Mouse (Mus musculus) gastrocnemius, postnatal 36 days (tissue): Measurements from ENCODE around the gene H2al2a. TPM values are rescaled to one million over a fixed set of nuclear protein-coding genes. Genes with fewer than 3 reads are reported as not detected.

Experiments
- DNase-seq, 2 experiments: peaks; one replicate each; pipeline ENCODE4 v3.0.0; 2022
- intact Hi-C: fragments of 180-260 bp; cut with DNase I; formaldehyde crosslinking; loops from one replicate; pipeline ENCODE4 v1.15.1; 2025
- total RNA-seq, 2 experiments: library from RNA; stranded (reverse); gene quantifications; 2 replicates each; pipeline ENCODE4 v1.2.3; 2021

Gene H2al2a
- total RNA-seq, 2 experiments from 2014 or later: not detected

GRCm38 (mm10) chr2:18029656-18030055 is 32.9 kb upstream of the H2al2a start:
- DNase-seq: no peak
- intact Hi-C loops: loop anchor here (5.0 to 10.0 kb wide), 4 partner anchors 178 to 1315 kb away; partner anchors contain the start of genes Bmi1 and Commd3

- DNase-seq: peak; percentile 81 to 86
- intact Hi-C loops: loop anchor here (5.0 to 10.0 kb wide), 4 partner anchors 179 to 1316 kb away; partner anchors contain the start of genes Bmi1 and Commd3
These were observed 31.6 kb upstream of the H2al2a start for GRCm38 (mm10) chr2:18028140-18029021.

- DNase-seq: peak; percentile 88 to 94
- intact Hi-C loops: loop anchor here (5.0 to 10.0 kb wide), 4 partner anchors 180 to 1317 kb away; partner anchors contain the start of genes Bmi1 and Commd3
These were observed 30.8 kb upstream of the H2al2a start for GRCm38 (mm10) chr2:18027448-18028139.

GRCm38 (mm10) chr2:18026116-18026947 is 29.6 kb upstream of the H2al2a start:
- DNase-seq: peak; percentile 50 to 53
- intact Hi-C loops: loop anchor here (5.0 to 10.0 kb wide), 4 partner anchors 181 to 1318 kb away; partner anchors contain the start of genes Bmi1 and Commd3

GRCm38 (mm10) chr2:18025781-18026115 is 29.0 kb upstream of the H2al2a start:
- intact Hi-C loops: loop anchor here (5.0 to 10.0 kb wide), 4 partner anchors 182 to 1319 kb away; partner anchors contain the start of genes Bmi1 and Commd3
- no peak for DNase-seq

- intact Hi-C loops: loop anchor here (5.0 to 10.0 kb wide), 4 partner anchors 182 to 1320 kb away; partner anchors contain the start of genes Bmi1 and Commd3
- no peak for DNase-seq
These were observed 28.4 kb upstream of the H2al2a start for GRCm38 (mm10) chr2:18025116-18025515.

- DNase-seq: no peak
- intact Hi-C loops: loop anchor here (10.0 kb wide), 2 partner anchors 652 to 1322 kb away; partner anchors contain the start of genes Bmi1 and Commd3
These were observed 26.1 kb upstream of the H2al2a start for GRCm38 (mm10) chr2:18022886-18023285.

GRCm38 (mm10) chr2:18019122-18019521 is 22.4 kb upstream of the H2al2a start:
- intact Hi-C loops: no loop called here
- DNase-seq: no peak

GRCm38 (mm10) chr2:18017321-18017720 is 20.6 kb upstream of the H2al2a start:
- DNase-seq: no peak
- intact Hi-C loops: no loop called here

GRCm38 (mm10) chr2:18016639-18017038 is 19.9 kb upstream of the H2al2a start:
- intact Hi-C loops: no loop called here

GRCm38 (mm10) chr2:18015581-18015980 is 18.8 kb upstream of the H2al2a start:
- intact Hi-C loops: no loop called here
- no peak for DNase-seq

More at GRCm38 (mm10) chr2:18016639-18017038, 19.9 kb upstream of the H2al2a start:
- DNase-seq: no peak

- intact Hi-C loops: no loop called here
- no peak for DNase-seq
These were observed 16.1 kb upstream of the H2al2a start for GRCm38 (mm10) chr2:18012866-18013265.

GRCm38 (mm10) chr2:18011226-18011625 is 14.5 kb upstream of the H2al2a start:
- intact Hi-C loops: no loop called here

GRCm38 (mm10) chr2:18005137-18005536 is 8.4 kb upstream of the H2al2a start:
- no peak for DNase-seq
- intact Hi-C loops: no loop called here

More at GRCm38 (mm10) chr2:18011226-18011625, 14.5 kb upstream of the H2al2a start:
- DNase-seq: no peak

- intact Hi-C loops: no loop called here
- no peak for DNase-seq
These were observed 7.5 kb upstream of the H2al2a start for GRCm38 (mm10) chr2:18004286-18004685.

- intact Hi-C loops: no loop called here
- DNase-seq: no peak
These were observed 5.5 kb upstream of the H2al2a start for GRCm38 (mm10) chr2:18002306-18002705.

GRCm38 (mm10) chr2:17989562-17989961 is 7.2 kb downstream of the H2al2a start:
- no peak for DNase-seq
- intact Hi-C loops: no loop called here

- intact Hi-C loops: no loop called here
- DNase-seq: no peak
These were observed 7.6 kb downstream of the H2al2a start for GRCm38 (mm10) chr2:17989115-17989514.

- DNase-seq: no peak
- intact Hi-C loops: no loop called here
These were observed 10.1 kb downstream of the H2al2a start for GRCm38 (mm10) chr2:17986694-17987093.

- intact Hi-C loops: no loop called here
- DNase-seq: no peak
These were observed 12.0 kb downstream of the H2al2a start for GRCm38 (mm10) chr2:17984774-17985173.
